Mouse (Mus musculus) intestine, postnatal 0 days (tissue): ENCODE data around the gene Magi1. TPM values are rescaled to one million over a fixed set of nuclear protein-coding genes. Genes with fewer than 3 reads are reported as not detected.

ENCODE experiments used
- ATAC-seq: fragments of 200-750 bp; cut with Nextera tagmentation; 2 replicates; pipeline ENCODE4 v1.8.0; 2017; ENCODE audit warnings: mild to moderate bottlenecking, moderate TSS enrichment, moderate library complexity
- H3K27ac ChIP-seq: fragments of 300-500 bp; sonication (generic); 2 replicates; pipeline ENCODE4 v1.5.1; 2014; ENCODE audit warnings: mild to moderate bottlenecking, low read depth, low read length, moderate library complexity
- H3K27me3 ChIP-seq: fragments of 300-500 bp; sonication (generic); replicated peaks from 2 replicates; pipeline ENCODE4 v1.6.1; 2014; ENCODE audit warnings: low read length, mixed read lengths; ENCODE audit not compliant: control insufficient read depth, insufficient read depth
- H3K36me3 ChIP-seq: fragments of 300-500 bp; sonication (generic); 2 replicates; pipeline ENCODE4 v1.6.1; 2014; ENCODE audit warnings: mild to moderate bottlenecking, moderate library complexity; ENCODE audit not compliant: control insufficient read depth, insufficient read depth
- H3K4me1 ChIP-seq: fragments of 300-500 bp; sonication (generic); replicated peaks from 2 replicates; pipeline ENCODE4 v1.6.1; 2014; ENCODE audit warnings: antibody characterized with exemption, low read length, mixed read lengths; ENCODE audit not compliant: control insufficient read depth, insufficient read depth
- H3K4me2 ChIP-seq: fragments of 300-500 bp; sonication (generic); replicated peaks from 2 replicates; pipeline ENCODE4 v1.6.1; 2014; ENCODE audit warnings: low read depth, mild to moderate bottlenecking, moderate library complexity
- H3K4me3 ChIP-seq: fragments of 300-500 bp; sonication (generic); 2 replicates; pipeline ENCODE4 v1.5.1; 2014; ENCODE audit warnings: low read depth, low read length
- H3K9ac ChIP-seq: fragments of 300-500 bp; sonication (generic); 2 replicates; pipeline ENCODE4 v1.6.1; 2014; ENCODE audit warnings: mild to moderate bottlenecking, low read depth, low read length
- H3K9me3 ChIP-seq: fragments of 300-500 bp; sonication (generic); 2 replicates; pipeline ENCODE4 v1.6.1; 2016; ENCODE audit warnings: mixed run types; ENCODE audit not compliant: control insufficient read depth
- CTCF ChIP-seq: sonication (generic); IDR thresholded peaks from 2 replicates; pipeline ENCODE4 v1.5.1; 2016; ENCODE audit warnings: low read depth, mild to moderate bottlenecking, control low read depth, antibody characterized with exemption, moderate library complexity
- WGBS: fragments of 180-500 bp; shearing (Covaris S2); extraction: QIAGEN DNeasy Blood & Tissue Kit; methylation state at CpG from one replicate; pipeline ENCODE4 v1.1.7; 2014; 5-methylcytosine and 5-hydroxymethylcytosine counted together
- polyA plus RNA-seq: library from polyadenylated mRNA; unstranded; fragments of >200 nt; fragmentation: Nextera tagmentation; extraction: Ambion mirVana; gene quantifications from 2 replicates; pipeline ENCODE4 v1.2.1, GENCODE M21; 2015

Magi1 gene
- polyA plus RNA-seq, 1 experiment from 2014 or later: 4.2 TPM

DNA sequence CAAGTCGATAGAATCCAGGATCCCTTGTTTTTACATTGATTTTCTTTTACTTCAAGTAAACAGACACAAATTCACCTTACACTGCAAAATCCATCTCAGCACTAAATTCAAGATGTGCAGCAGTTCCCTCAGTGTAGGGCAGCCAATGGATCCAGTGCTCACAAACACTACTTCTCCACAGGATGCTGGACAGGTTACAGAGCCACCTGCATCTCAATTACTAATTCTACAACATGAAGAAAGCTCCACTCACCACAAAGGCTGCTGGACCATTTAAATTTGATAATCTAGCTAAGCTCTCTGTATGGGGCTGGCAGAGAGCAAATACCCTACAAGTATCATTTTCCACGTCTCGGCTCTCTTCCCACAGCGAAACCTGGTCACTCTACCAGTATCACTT lies 445.3 kb downstream of the Magi1 start:
- Histone ChIP-seq H3K9ac (no peak overlapping the region), H3K36me3 (no peaks in the 10 kb centered on the region), H3K9me3 (no peaks in the 10 kb centered on the region), H3K27ac (no peak overlapping the region), H3K27me3 (no peaks in the 10 kb centered on the region), H3K4me1 (0 out of 2 replicates have a peak, but pooled peaks cover 2% of the 10 kb centered on the region), H3K4me2 (no peak overlapping the region), H3K4me3 (no peak overlapping the region)
- no peak for ATAC-seq
- 92% methylated on average over 4 of the region's 4 CpGs for WGBS
- no peak for TF ChIP-seq CTCF

DNA sequence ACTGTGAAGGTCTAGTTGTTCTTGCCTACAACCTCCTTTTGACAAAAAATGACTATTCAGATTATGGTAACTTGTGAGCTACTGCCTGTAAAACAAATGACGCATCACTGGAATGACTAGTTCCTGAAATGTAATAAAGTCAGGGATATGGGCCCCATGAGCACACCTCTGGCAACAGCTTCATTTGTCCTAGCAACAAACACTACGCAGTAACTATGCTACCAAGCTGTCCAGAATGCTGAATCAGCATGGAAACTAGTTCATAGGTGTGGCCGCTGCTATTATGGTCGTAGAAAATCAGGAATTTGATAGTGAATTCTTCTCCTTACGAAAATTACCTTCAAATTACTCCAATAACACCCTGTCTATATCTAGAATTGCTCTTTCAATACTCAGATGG lies 447.1 kb downstream of the Magi1 start:
- no peak overlapping the region for H3K4me2 ChIP-seq
- 45% methylated on average over 5 of the region's 5 CpGs for WGBS
- no peak overlapping the region for H3K4me3 ChIP-seq
- no peak overlapping the region for H3K27ac ChIP-seq
- no peak for TF ChIP-seq CTCF
- 0 out of 2 replicates have a peak, but pooled peaks cover 2% of the 10 kb centered on the region for H3K4me1 ChIP-seq
- H3K27me3 ChIP-seq: no peaks in the 10 kb centered on the region
- no peaks in the 10 kb centered on the region for H3K36me3 ChIP-seq
- H3K9me3 ChIP-seq: no peaks in the 10 kb centered on the region
- H3K9ac ChIP-seq: no peak overlapping the region
- ATAC-seq: peak; percentile 88

DNA sequence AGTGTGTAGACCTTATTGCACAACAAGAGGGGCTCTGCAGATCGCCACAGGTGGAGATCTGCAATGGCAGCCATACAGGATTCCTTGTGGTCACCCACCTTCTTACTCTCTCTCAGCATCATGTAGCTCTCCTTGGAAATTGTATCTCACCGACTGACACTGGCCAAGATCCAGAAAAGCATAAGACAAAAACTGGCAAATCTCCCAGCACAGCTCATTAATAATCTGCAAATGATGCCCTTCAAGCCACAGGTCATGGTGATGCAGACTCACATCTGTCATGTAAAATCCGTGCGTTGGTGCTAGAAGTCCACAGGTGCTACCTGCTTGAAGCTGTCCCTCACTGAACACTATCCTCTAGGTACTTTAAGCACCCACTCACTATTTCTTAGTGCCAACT lies 448.5 kb downstream of the Magi1 start:
- ATAC-seq: no peak
- no peaks in the 10 kb centered on the region for H3K9me3 ChIP-seq
- H3K36me3 ChIP-seq: no peaks in the 10 kb centered on the region
- 0 out of 2 replicates have a peak, but pooled peaks cover 2% of the 10 kb centered on the region for H3K4me1 ChIP-seq
- H3K9ac ChIP-seq: no peak overlapping the region
- H3K27me3 ChIP-seq: no peaks in the 10 kb centered on the region
- WGBS: 85% methylated on average over 4 of the region's 4 CpGs
- no peak for TF ChIP-seq CTCF
- H3K4me2 ChIP-seq: no peak overlapping the region
- H3K4me3 ChIP-seq: no peak overlapping the region
- no peak overlapping the region for H3K27ac ChIP-seq

- no peak overlapping the region for H3K4me3 ChIP-seq
- H3K9ac ChIP-seq: no peak overlapping the region
- no peaks in the 10 kb centered on the region for H3K4me1 ChIP-seq
- no peaks in the 10 kb centered on the region for H3K27me3 ChIP-seq
- 21% methylated on average over 6 of the region's 6 CpGs for WGBS
- peak; percentile 80 for ATAC-seq
- no peak for TF ChIP-seq CTCF
- no peaks in the 10 kb centered on the region for H3K36me3 ChIP-seq
- peak overlapping the region; percentile 37; the same call in 1 of the 2 replicates for H3K4me2 ChIP-seq
- H3K9me3 ChIP-seq: no peaks in the 10 kb centered on the region
- H3K27ac ChIP-seq: peak overlapping the region; percentile 61; the same call in 1 of the 2 replicates
Measured at GRCm38 (mm10) chr6:93828262-93828661, 455.5 kb downstream of the Magi1 start.

DNA sequence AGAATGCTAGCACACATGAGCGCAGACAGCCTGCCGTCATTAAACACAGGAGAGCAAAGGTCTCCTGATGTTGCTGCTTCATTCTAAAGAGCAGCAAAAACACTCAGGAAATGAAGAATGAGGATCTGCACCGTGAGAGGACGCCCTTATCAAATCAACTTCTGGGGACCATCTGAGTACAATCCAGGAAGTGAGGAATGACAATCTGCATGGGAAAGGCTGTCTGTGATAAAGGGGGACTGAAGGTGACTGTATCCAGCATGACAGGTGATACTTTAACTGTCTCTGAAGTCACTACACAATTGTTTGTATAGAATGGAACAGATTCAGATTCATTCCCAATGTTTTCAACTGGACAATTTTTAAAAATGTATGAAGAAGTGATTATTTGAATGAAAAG lies 456.8 kb downstream of the Magi1 start:
- peak; percentile 63 for ATAC-seq
- WGBS: 22% methylated on average over 4 of the region's 4 CpGs
- H3K4me1 ChIP-seq: no peaks in the 10 kb centered on the region

DNA sequence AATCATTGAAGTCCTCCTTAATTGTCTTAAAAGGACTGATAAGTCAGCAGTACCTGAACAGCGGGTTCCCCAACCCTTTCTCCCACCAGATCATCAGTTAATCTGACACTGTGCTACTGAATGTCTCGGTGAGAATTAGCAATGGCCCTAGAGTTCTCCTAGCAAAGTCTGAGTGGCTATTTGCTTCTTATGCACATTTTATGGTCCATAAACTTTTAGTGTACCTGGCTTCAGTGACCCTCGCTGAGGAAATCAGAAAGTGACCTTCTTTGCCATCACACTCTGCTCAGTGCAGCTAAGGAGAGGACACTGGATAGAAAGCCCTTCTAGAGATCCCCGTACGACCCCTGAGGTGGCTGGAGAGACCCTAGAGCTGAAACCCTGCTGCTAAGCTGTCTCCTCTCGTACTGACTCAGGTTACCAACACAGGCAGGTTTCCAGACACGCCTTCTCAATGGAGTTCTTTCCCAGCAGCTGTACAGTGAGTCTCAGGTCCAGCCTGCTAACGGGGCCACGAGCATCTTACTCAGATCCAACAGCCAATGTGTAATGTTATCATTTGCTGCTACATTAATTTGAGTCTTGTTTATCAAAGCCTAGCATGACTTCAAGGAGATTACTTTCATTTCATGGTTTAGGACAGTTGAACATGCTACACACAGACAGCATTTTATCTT lies 461.4 kb downstream of the Magi1 start:
- no peak overlapping the region for H3K9ac ChIP-seq
- no peak for TF ChIP-seq CTCF
- H3K4me1 ChIP-seq: no peaks in the 10 kb centered on the region
- 55% methylated on average over 9 of the region's 9 CpGs for WGBS
- H3K27me3 ChIP-seq: no peaks in the 10 kb centered on the region
- no peak overlapping the region for H3K27ac ChIP-seq
- no peak overlapping the region for H3K4me3 ChIP-seq
- no peaks in the 10 kb centered on the region for H3K36me3 ChIP-seq
- no peak for ATAC-seq
- H3K4me2 ChIP-seq: no peak overlapping the region
- H3K9me3 ChIP-seq: no peaks in the 10 kb centered on the region

More for the DNA sequence above, 456.8 kb downstream of the Magi1 start:
- H3K9ac ChIP-seq: no peak overlapping the region
- 0 out of 2 replicates have a peak overlapping the region, but pooled peaks have one; percentile 24 for H3K4me2 ChIP-seq
- H3K27ac ChIP-seq: peak overlapping the region; percentile 21; the same call in 1 of the 2 replicates
- no peaks in the 10 kb centered on the region for H3K27me3 ChIP-seq
- H3K4me3 ChIP-seq: no peak overlapping the region
- H3K36me3 ChIP-seq: no peaks in the 10 kb centered on the region
- no peaks in the 10 kb centered on the region for H3K9me3 ChIP-seq
- no peak for TF ChIP-seq CTCF
